Mouse (Mus musculus): ENCODE results near the gene Olfr1389.
"Not testable (repeated sequence)": the region's sequence is repeated elsewhere in the genome, so short reads cannot be mapped to it uniquely, and the experiment has no call there.

Gene Olfr1389

DNA sequence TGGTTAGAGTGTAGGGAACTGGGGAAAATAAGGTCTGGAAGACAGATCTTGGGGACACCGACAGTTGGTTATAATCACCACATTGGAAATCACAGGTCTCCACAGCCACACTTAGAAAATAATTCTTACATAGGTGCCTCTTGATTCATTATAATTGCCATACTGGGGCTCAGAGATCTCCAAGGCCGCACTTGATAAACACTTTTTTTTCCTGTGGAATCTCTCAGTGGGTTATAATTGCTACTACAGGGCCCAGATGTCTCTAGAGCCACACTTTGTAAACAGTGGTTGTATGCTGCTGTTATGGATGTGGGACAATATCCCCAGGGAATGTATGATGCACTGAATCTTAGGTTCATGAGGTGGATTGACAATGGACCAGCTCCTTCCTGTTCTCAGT lies at the start of gene Olfr1389:
TSS of gene Olfr1389 (plus strand) at position 301 of the 400 bp plus-strand sequence.
- DNase-seq (ENCODE audit: low spot score in 2 of 2), result no peak

- no peak for DNase-seq (ENCODE audit: low spot score in 2 of 2)
Observed at GRCm38 (mm10) chr11:49383133-49383532, 39.7 kb upstream of the Olfr1389 start.

GRCm38 (mm10) chr11:49386118-49386517 lies 36.7 kb upstream of the Olfr1389 start:
- not testable (repeated sequence) for DNase-seq (ENCODE audit: low spot score in 2 of 2)

- DNase-seq (ENCODE audit: low spot score in 2 of 2), result not testable (repeated sequence)
Observed at GRCm38 (mm10) chr11:49392707-49393106, 30.2 kb upstream of the Olfr1389 start.

DNA sequence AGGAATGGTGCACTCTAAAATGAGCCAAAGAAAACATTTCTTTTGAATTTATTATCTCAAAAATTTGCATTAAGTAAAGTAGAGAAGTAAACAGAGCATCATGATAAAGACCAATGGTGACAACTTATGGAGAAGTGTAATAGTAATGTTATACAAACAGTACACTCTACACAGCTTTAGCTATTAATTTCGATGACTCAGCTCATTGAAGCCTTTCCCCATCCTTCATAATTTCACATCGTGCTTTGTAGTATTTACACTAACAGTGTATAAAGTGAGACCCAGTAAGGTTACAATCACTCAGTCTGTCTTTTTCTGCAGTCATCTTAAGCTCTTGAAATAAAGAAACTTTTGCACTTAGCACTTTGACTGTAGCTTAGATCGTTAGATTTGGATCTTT lies 16.1 kb upstream of the Olfr1389 start:
- DNase-seq (ENCODE audit: low spot score in 2 of 2), result no peak

GRCm38 (mm10) chr11:49410540-49410939 lies 12.3 kb upstream of the Olfr1389 start:
- no peak for DNase-seq (ENCODE audit: low spot score in 2 of 2)

DNA sequence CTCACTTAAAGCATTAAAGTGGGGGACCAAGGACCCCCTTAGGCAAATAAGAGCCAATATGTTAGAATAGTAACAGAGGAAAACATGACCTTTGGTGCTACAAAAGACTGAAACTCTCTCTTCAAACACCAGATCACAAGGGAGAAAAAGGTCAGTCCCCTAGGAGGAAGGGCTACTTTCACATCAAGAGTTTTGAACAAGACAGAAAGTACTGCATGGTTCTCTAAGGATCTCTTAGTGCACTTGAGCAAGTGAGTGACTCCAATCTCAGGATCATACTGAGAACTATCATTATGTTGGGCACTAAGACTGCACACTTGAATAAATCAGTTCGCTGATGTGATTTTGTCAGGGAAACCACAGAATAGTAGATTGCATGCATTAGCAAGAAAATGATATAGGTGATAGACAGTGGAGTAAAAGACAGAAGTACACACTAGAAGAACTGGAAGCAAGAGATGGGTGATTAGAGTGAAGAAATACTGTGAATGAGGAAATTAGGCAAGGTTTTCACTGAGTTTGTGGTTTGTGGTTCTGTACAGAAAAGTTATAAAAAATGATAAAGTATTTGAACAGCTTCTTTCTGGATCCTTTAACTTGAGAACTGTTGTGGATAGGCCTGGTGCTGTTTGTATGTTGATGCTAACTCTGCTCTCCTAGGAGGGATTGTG lies 2.5 kb downstream of the Olfr1389 start:
- no peak for DNase-seq (ENCODE audit: low spot score in 2 of 2)

GRCm38 (mm10) chr11:49429641-49430040 lies 6.8 kb downstream of the Olfr1389 start:
- no peak for DNase-seq (ENCODE audit: low spot score in 2 of 2)

DNA sequence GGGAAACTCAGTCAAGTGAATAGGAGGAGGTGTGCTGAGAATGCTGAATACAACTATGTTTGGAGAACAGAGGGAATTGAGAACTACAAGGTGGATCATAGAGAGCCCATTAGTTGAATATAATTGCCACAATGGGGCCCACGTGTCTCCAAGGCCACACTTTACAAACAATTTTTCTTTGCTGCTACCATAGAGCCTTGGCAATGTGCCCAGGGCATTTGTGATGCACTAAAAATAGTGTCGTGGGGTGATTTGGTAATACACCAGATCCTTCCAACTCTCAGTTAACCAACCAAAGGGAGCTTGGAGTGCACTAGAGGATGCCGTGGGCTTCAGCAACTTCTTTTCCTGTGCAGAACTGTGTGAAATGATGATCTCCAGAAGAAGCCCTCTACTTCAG lies 13.5 kb downstream of the Olfr1389 start, which contains the start of gene Olfr1388:
TSS of gene Olfr1388 (plus strand) at position 214 of the 400 bp plus-strand sequence.
- DNase-seq (ENCODE audit: low spot score in 2 of 2), result no peak

- no peak for DNase-seq (ENCODE audit: low spot score in 2 of 2)
Observed at GRCm38 (mm10) chr11:49455043-49455442, 32.2 kb downstream of the Olfr1389 start, which contains the start of gene Olfr1387. Olfr1387 (plus strand) TSS chr11:49455343.

DNA sequence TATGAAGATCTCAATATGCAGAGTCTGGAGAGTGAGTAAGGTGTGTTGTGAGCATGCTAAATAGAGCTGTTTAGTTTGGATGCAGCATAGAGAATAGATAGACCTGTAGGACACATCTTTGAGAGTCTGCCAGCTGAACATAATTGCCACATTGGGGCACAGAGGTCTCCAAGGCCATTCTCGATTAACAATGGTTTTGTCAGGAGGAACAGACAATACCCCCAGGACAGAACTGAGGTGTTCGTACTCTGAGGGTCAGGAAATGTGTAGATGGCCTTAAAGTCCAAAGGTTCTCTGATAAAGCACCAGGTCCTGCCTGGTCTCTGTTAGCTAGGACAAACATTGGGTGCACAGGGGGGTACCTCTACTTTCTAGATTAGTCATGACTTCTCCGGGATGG lies 41.9 kb downstream of the Olfr1389 start, which contains the start of gene Olfr1386:
TSS of gene Olfr1386 (plus strand) at position 301 of the 400 bp plus-strand sequence.
- not testable (repeated sequence) for DNase-seq (ENCODE audit: low spot score in 2 of 2)
